Mouse (Mus musculus): ENCODE measurements around the gene Epb41l2. TPM values are rescaled to one million over a fixed set of nuclear protein-coding genes. Genes with fewer than 3 reads are reported as not detected.
A peak's percentile ranks its signal among the peaks of the same experiment; 100 is the strongest.

The Epb41l2 gene
- polyA plus RNA-seq, 1 experiment from 2014 or later, result 17.2 TPM

GRCm38 (mm10) chr10:25359959-25360811 is 587 bp downstream of the Epb41l2 start:
- under 1% methylated on average over 41 of the region's 84 CpGs for WGBS
- no peaks in the 10 kb centered on the region for H3K9me3 ChIP-seq (replicated peaks; ENCODE audit: control insufficient read depth, low read length)
- H3K4me2 ChIP-seq (ENCODE audit: low read length), result peak overlapping the region; percentile 85
- H3K36me3 ChIP-seq (ENCODE audit: control insufficient read depth, insufficient read depth, low read length), result no peaks in the 10 kb centered on the region
- peak; percentile 77; the same call in 1 of the 2 replicates for ATAC-seq
- H3K27ac ChIP-seq (ENCODE audit: low read depth, low read length), result no peak overlapping the region
- peak overlapping the region; percentile 75 for H3K4me3 ChIP-seq (ENCODE audit: low read depth, low read length)
- DNase-seq (ENCODE audit: low spot score), result peak; percentile 29
- H3K4me1 ChIP-seq (ENCODE audit: control insufficient read depth, insufficient read depth, low read length), result peaks cover 12% of the 10 kb centered on the region
- peak overlapping the region; percentile 78 for H3K9ac ChIP-seq (ENCODE audit: low read length)
- no peaks in the 10 kb centered on the region for H3K27me3 ChIP-seq (replicated peaks; ENCODE audit: control insufficient read depth, insufficient read depth, low read length)

GRCm38 (mm10) chr10:25362235-25362634 is 2.6 kb downstream of the Epb41l2 start:
- H3K9me3 ChIP-seq (replicated peaks; ENCODE audit: control insufficient read depth, low read length), result no peaks in the 10 kb centered on the region
- 74% methylated on average over 6 of the region's 6 CpGs for WGBS
- no peaks in the 10 kb centered on the region for H3K36me3 ChIP-seq (ENCODE audit: control insufficient read depth, insufficient read depth, low read length)
- no peak overlapping the region for H3K9ac ChIP-seq (ENCODE audit: low read length)
- H3K4me3 ChIP-seq (ENCODE audit: low read depth, low read length), result no peak overlapping the region
- no peak for ATAC-seq
- peaks cover 12% of the 10 kb centered on the region for H3K4me1 ChIP-seq (ENCODE audit: control insufficient read depth, insufficient read depth, low read length)
- no peak overlapping the region for H3K27ac ChIP-seq (ENCODE audit: low read depth, low read length)
- no peak for DNase-seq (ENCODE audit: low spot score)
- H3K4me2 ChIP-seq (ENCODE audit: low read length), result peak overlapping the region; percentile 85; the same call in 1 of the 2 replicates
- H3K27me3 ChIP-seq (replicated peaks; ENCODE audit: control insufficient read depth, insufficient read depth, low read length), result no peaks in the 10 kb centered on the region

GRCm38 (mm10) chr10:25365158-25365557 is 5.6 kb downstream of the Epb41l2 start:
- H3K4me1 ChIP-seq (ENCODE audit: control insufficient read depth, insufficient read depth, low read length), result peaks cover 12% of the 10 kb centered on the region
- no peak for DNase-seq (ENCODE audit: low spot score)
- H3K36me3 ChIP-seq (ENCODE audit: control insufficient read depth, insufficient read depth, low read length), result no peaks in the 10 kb centered on the region
- no peaks in the 10 kb centered on the region for H3K9me3 ChIP-seq (replicated peaks; ENCODE audit: control insufficient read depth, low read length)
- no peak for ATAC-seq
- H3K4me3 ChIP-seq (ENCODE audit: low read depth, low read length), result no peak overlapping the region
- H3K4me2 ChIP-seq (ENCODE audit: low read length), result no peak overlapping the region
- H3K27ac ChIP-seq (ENCODE audit: low read depth, low read length), result no peak overlapping the region
- H3K9ac ChIP-seq (ENCODE audit: low read length), result no peak overlapping the region
- 86% methylated on average over 7 of the region's 7 CpGs for WGBS
- H3K27me3 ChIP-seq (replicated peaks; ENCODE audit: control insufficient read depth, insufficient read depth, low read length), result no peaks in the 10 kb centered on the region

- no peak overlapping the region for H3K4me3 ChIP-seq (ENCODE audit: low read depth, low read length)
- H3K4me1 ChIP-seq (ENCODE audit: control insufficient read depth, insufficient read depth, low read length), result peaks cover 13% of the 10 kb centered on the region
- WGBS, result 82% methylated on average over 7 of the region's 7 CpGs
- H3K27ac ChIP-seq (ENCODE audit: low read depth, low read length), result no peak overlapping the region
- no peaks in the 10 kb centered on the region for H3K9me3 ChIP-seq (replicated peaks; ENCODE audit: control insufficient read depth, low read length)
- H3K9ac ChIP-seq (ENCODE audit: low read length), result no peak overlapping the region
- no peak for ATAC-seq
- no peak for DNase-seq (ENCODE audit: low spot score)
- no peaks in the 10 kb centered on the region for H3K27me3 ChIP-seq (replicated peaks; ENCODE audit: control insufficient read depth, insufficient read depth, low read length)
- no peak overlapping the region for H3K4me2 ChIP-seq (ENCODE audit: low read length)
- no peaks in the 10 kb centered on the region for H3K36me3 ChIP-seq (ENCODE audit: control insufficient read depth, insufficient read depth, low read length)
Observed at GRCm38 (mm10) chr10:25365708-25366107, 6.1 kb downstream of the Epb41l2 start.

- Histone ChIP-seq H3K27ac (ENCODE audit: low read depth, low read length) (no peak overlapping the region), H3K27me3 (replicated peaks; ENCODE audit: control insufficient read depth, insufficient read depth, low read length) (no peaks in the 10 kb centered on the region), H3K4me1 (ENCODE audit: control insufficient read depth, insufficient read depth, low read length) (peaks cover 3% of the 10 kb centered on the region; the same call in 1 of the 2 replicates), H3K4me2 (ENCODE audit: low read length) (no peak overlapping the region), H3K9ac (ENCODE audit: low read length) (no peak overlapping the region), H3K4me3 (ENCODE audit: low read depth, low read length) (no peak overlapping the region), H3K9me3 (replicated peaks; ENCODE audit: control insufficient read depth, low read length) (no peaks in the 10 kb centered on the region), H3K36me3 (ENCODE audit: control insufficient read depth, insufficient read depth, low read length) (no peaks in the 10 kb centered on the region)
- DNase-seq (ENCODE audit: low spot score) (no peak), ATAC-seq (no peak)
- WGBS, result 87% methylated on average over 5 of the region's 5 CpGs
Observed at GRCm38 (mm10) chr10:25366691-25367090, 7.1 kb downstream of the Epb41l2 start.

GRCm38 (mm10) chr10:25368928-25369327 is 9.3 kb downstream of the Epb41l2 start:
- 40% methylated on average over 3 of the region's 3 CpGs for WGBS
- no peaks in the 10 kb centered on the region for H3K27me3 ChIP-seq (replicated peaks; ENCODE audit: control insufficient read depth, insufficient read depth, low read length)
- no peaks in the 10 kb centered on the region for H3K36me3 ChIP-seq (ENCODE audit: control insufficient read depth, insufficient read depth, low read length)
- DNase-seq (ENCODE audit: low spot score), result peak; percentile 19
- no peak overlapping the region for H3K9ac ChIP-seq (ENCODE audit: low read length)
- H3K4me1 ChIP-seq (ENCODE audit: control insufficient read depth, insufficient read depth, low read length), result peaks cover 11% of the 10 kb centered on the region
- ATAC-seq, result no peak
- H3K27ac ChIP-seq (ENCODE audit: low read depth, low read length), result no peak overlapping the region
- no peak overlapping the region for H3K4me3 ChIP-seq (ENCODE audit: low read depth, low read length)
- no peak overlapping the region for H3K4me2 ChIP-seq (ENCODE audit: low read length)
- H3K9me3 ChIP-seq (replicated peaks; ENCODE audit: control insufficient read depth, low read length), result no peaks in the 10 kb centered on the region

- Histone ChIP-seq H3K4me3 (ENCODE audit: low read depth, low read length) (no peak overlapping the region), H3K9ac (ENCODE audit: low read length) (no peak overlapping the region), H3K9me3 (replicated peaks; ENCODE audit: control insufficient read depth, low read length) (no peaks in the 10 kb centered on the region), H3K36me3 (ENCODE audit: control insufficient read depth, insufficient read depth, low read length) (no peaks in the 10 kb centered on the region), H3K4me2 (ENCODE audit: low read length) (no peak overlapping the region), H3K27me3 (replicated peaks; ENCODE audit: control insufficient read depth, insufficient read depth, low read length) (no peaks in the 10 kb centered on the region), H3K4me1 (ENCODE audit: control insufficient read depth, insufficient read depth, low read length) (peaks cover 14% of the 10 kb centered on the region), H3K27ac (ENCODE audit: low read depth, low read length) (no peak overlapping the region)
- ATAC-seq (no peak), DNase-seq (ENCODE audit: low spot score) (no peak)
- 86% methylated on average over 9 of the region's 9 CpGs for WGBS
Observed at GRCm38 (mm10) chr10:25369691-25370090, 10.1 kb downstream of the Epb41l2 start.

- WGBS, result 70% methylated on average over 2 of the region's 2 CpGs
- H3K27ac ChIP-seq (ENCODE audit: low read depth, low read length), result no peak overlapping the region
- no peaks in the 10 kb centered on the region for H3K9me3 ChIP-seq (replicated peaks; ENCODE audit: control insufficient read depth, low read length)
- ATAC-seq (no peak), DNase-seq (ENCODE audit: low spot score) (no peak)
- H3K36me3 ChIP-seq (ENCODE audit: control insufficient read depth, insufficient read depth, low read length), result no peaks in the 10 kb centered on the region
- H3K4me3 ChIP-seq (ENCODE audit: low read depth, low read length), result no peak overlapping the region
- H3K4me2 ChIP-seq (ENCODE audit: low read length), result no peak overlapping the region
- no peaks in the 10 kb centered on the region for H3K27me3 ChIP-seq (replicated peaks; ENCODE audit: control insufficient read depth, insufficient read depth, low read length)
- H3K9ac ChIP-seq (ENCODE audit: low read length), result no peak overlapping the region
- peaks cover 14% of the 10 kb centered on the region for H3K4me1 ChIP-seq (ENCODE audit: control insufficient read depth, insufficient read depth, low read length)
Observed at GRCm38 (mm10) chr10:25371336-25371735, 11.7 kb downstream of the Epb41l2 start.

GRCm38 (mm10) chr10:25371915-25372371 is 12.3 kb downstream of the Epb41l2 start:
- no peaks in the 10 kb centered on the region for H3K27me3 ChIP-seq (replicated peaks; ENCODE audit: control insufficient read depth, insufficient read depth, low read length)
- 9% methylated on average over 3 of the region's 3 CpGs for WGBS
- no peak overlapping the region for H3K9ac ChIP-seq (ENCODE audit: low read length)
- H3K9me3 ChIP-seq (replicated peaks; ENCODE audit: control insufficient read depth, low read length), result no peaks in the 10 kb centered on the region
- H3K36me3 ChIP-seq (ENCODE audit: control insufficient read depth, insufficient read depth, low read length), result no peaks in the 10 kb centered on the region
- peaks cover 14% of the 10 kb centered on the region for H3K4me1 ChIP-seq (ENCODE audit: control insufficient read depth, insufficient read depth, low read length)
- H3K4me2 ChIP-seq (ENCODE audit: low read length), result peak overlapping the region; percentile 8; the same call in 1 of the 2 replicates
- ATAC-seq, result peak; percentile 85
- H3K4me3 ChIP-seq (ENCODE audit: low read depth, low read length), result no peak overlapping the region
- peak; percentile 82 for DNase-seq (ENCODE audit: low spot score)
- H3K27ac ChIP-seq (ENCODE audit: low read depth, low read length), result no peak overlapping the region

All from forebrain, embryonic 14.5 days (tissue).